Mouse (Mus musculus): Measurements from ENCODE around the gene Stk10. TPM values are rescaled to one million over a fixed set of nuclear protein-coding genes. Genes with fewer than 3 reads are reported as not detected.

Gene Stk10
- polyA plus RNA-seq, 1 experiment from 2014 or later = 4.1 TPM

GRCm38 (mm10) chr11:32585996-32586395 lies 52.9 kb downstream of the Stk10 start:
- Histone ChIP-seq H3K36me3 (no peaks in the 10 kb centered on the region), H3K4me3 (no peak overlapping the region), H3K9me3 (no peaks in the 10 kb centered on the region), H3K4me2 (replicated peaks) (no peak overlapping the region), H3K27me3 (replicated peaks) (no peaks in the 10 kb centered on the region), H3K27ac (no peak overlapping the region), H3K9ac (no peak overlapping the region), H3K4me1 (0 out of 2 replicates have a peak, but pooled peaks cover 4% of the 10 kb centered on the region)
- no peak for ATAC-seq (ENCODE audit: low FRiP score, low read depth)
- 76% methylated on average over 6 of the region's 6 CpGs for WGBS

GRCm38 (mm10) chr11:32587191-32588089 lies 54.3 kb downstream of the Stk10 start:
- Histone ChIP-seq H3K27ac (no peak overlapping the region), H3K4me3 (no peak overlapping the region), H3K9me3 (no peaks in the 10 kb centered on the region), H3K36me3 (no peaks in the 10 kb centered on the region), H3K4me2 (replicated peaks) (no peak overlapping the region), H3K4me1 (0 out of 2 replicates have a peak, but pooled peaks cover 4% of the 10 kb centered on the region), H3K9ac (peak overlapping the region; percentile 42; the same call in 1 of the 2 replicates), H3K27me3 (replicated peaks) (no peaks in the 10 kb centered on the region)
- ATAC-seq (ENCODE audit: low FRiP score, low read depth) = no peak
- 78% methylated on average over 17 of the region's 17 CpGs for WGBS

- ATAC-seq (ENCODE audit: low FRiP score, low read depth) = peak; percentile 54
- no peaks in the 10 kb centered on the region for H3K27me3 ChIP-seq (replicated peaks)
- 35% methylated on average over 15 of the region's 15 CpGs for WGBS
- H3K9ac ChIP-seq = peak overlapping the region; percentile 42; the same call in 1 of the 2 replicates
- H3K4me2 ChIP-seq (replicated peaks) = no peak overlapping the region
- H3K4me3 ChIP-seq = no peak overlapping the region
- no peak overlapping the region for H3K27ac ChIP-seq
- no peaks in the 10 kb centered on the region for H3K9me3 ChIP-seq
- H3K36me3 ChIP-seq = no peaks in the 10 kb centered on the region
- 0 out of 2 replicates have a peak, but pooled peaks cover 4% of the 10 kb centered on the region for H3K4me1 ChIP-seq
Measured at GRCm38 (mm10) chr11:32588090-32588891, 55.2 kb downstream of the Stk10 start.

- no peak overlapping the region for H3K27ac ChIP-seq
- H3K4me1 ChIP-seq = 0 out of 2 replicates have a peak, but pooled peaks cover 4% of the 10 kb centered on the region
- peak; percentile 56 for ATAC-seq (ENCODE audit: low FRiP score, low read depth)
- WGBS = 83% methylated on average over 11 of the region's 11 CpGs
- no peaks in the 10 kb centered on the region for H3K27me3 ChIP-seq (replicated peaks)
- no peak overlapping the region for H3K9ac ChIP-seq
- no peaks in the 10 kb centered on the region for H3K36me3 ChIP-seq
- H3K9me3 ChIP-seq = no peaks in the 10 kb centered on the region
- H3K4me3 ChIP-seq = no peak overlapping the region
- H3K4me2 ChIP-seq (replicated peaks) = no peak overlapping the region
Measured at GRCm38 (mm10) chr11:32588892-32589172, 55.7 kb downstream of the Stk10 start.

- H3K27ac ChIP-seq = no peak overlapping the region
- H3K9me3 ChIP-seq = no peaks in the 10 kb centered on the region
- H3K4me1 ChIP-seq = 0 out of 2 replicates have a peak, but pooled peaks cover 4% of the 10 kb centered on the region
- ATAC-seq (ENCODE audit: low FRiP score, low read depth) = no peak
- 94% methylated on average over 12 of the region's 12 CpGs for WGBS
- no peak overlapping the region for H3K4me3 ChIP-seq
- H3K9ac ChIP-seq = no peak overlapping the region
- no peaks in the 10 kb centered on the region for H3K27me3 ChIP-seq (replicated peaks)
- H3K4me2 ChIP-seq (replicated peaks) = no peak overlapping the region
- no peaks in the 10 kb centered on the region for H3K36me3 ChIP-seq
Measured at GRCm38 (mm10) chr11:32589201-32589600, 56.1 kb downstream of the Stk10 start.

- Histone ChIP-seq H3K9ac (no peak overlapping the region), H3K4me1 (0 out of 2 replicates have a peak, but pooled peaks cover 4% of the 10 kb centered on the region), H3K4me3 (no peak overlapping the region), H3K27me3 (replicated peaks) (no peaks in the 10 kb centered on the region), H3K27ac (no peak overlapping the region), H3K4me2 (replicated peaks) (no peak overlapping the region), H3K9me3 (no peaks in the 10 kb centered on the region), H3K36me3 (no peaks in the 10 kb centered on the region)
- no peak for ATAC-seq (ENCODE audit: low FRiP score, low read depth)
- WGBS = 95% methylated on average over 8 of the region's 8 CpGs
Measured at GRCm38 (mm10) chr11:32589791-32590190, 56.7 kb downstream of the Stk10 start.

GRCm38 (mm10) chr11:32590205-32590604 lies 57.1 kb downstream of the Stk10 start:
- ATAC-seq (ENCODE audit: low FRiP score, low read depth) = no peak
- no peaks in the 10 kb centered on the region for H3K27me3 ChIP-seq (replicated peaks)
- no peaks in the 10 kb centered on the region for H3K36me3 ChIP-seq
- H3K4me2 ChIP-seq (replicated peaks) = no peak overlapping the region
- no peak overlapping the region for H3K27ac ChIP-seq
- WGBS = 91% methylated on average over 6 of the region's 6 CpGs
- H3K4me3 ChIP-seq = no peak overlapping the region
- 0 out of 2 replicates have a peak, but pooled peaks cover 4% of the 10 kb centered on the region for H3K4me1 ChIP-seq
- H3K9ac ChIP-seq = no peak overlapping the region
- H3K9me3 ChIP-seq = no peaks in the 10 kb centered on the region

GRCm38 (mm10) chr11:32591921-32592850 lies 59.1 kb downstream of the Stk10 start:
- no peaks in the 10 kb centered on the region; the same call in 1 of the 2 replicates for H3K36me3 ChIP-seq
- 67% methylated on average over 12 of the region's 12 CpGs for WGBS
- no peaks in the 10 kb centered on the region for H3K9me3 ChIP-seq
- no peak for ATAC-seq (ENCODE audit: low FRiP score, low read depth)
- no peak overlapping the region for H3K9ac ChIP-seq
- H3K4me1 ChIP-seq = 0 out of 2 replicates have a peak, but pooled peaks cover 4% of the 10 kb centered on the region
- no peak overlapping the region for H3K4me2 ChIP-seq (replicated peaks)
- H3K27me3 ChIP-seq (replicated peaks) = no peaks in the 10 kb centered on the region
- H3K27ac ChIP-seq = no peak overlapping the region
- H3K4me3 ChIP-seq = no peak overlapping the region

- no peak overlapping the region for H3K27ac ChIP-seq
- H3K36me3 ChIP-seq = no peaks in the 10 kb centered on the region; the same call in 1 of the 2 replicates
- 87% methylated on average over 7 of the region's 7 CpGs for WGBS
- 0 out of 2 replicates have a peak, but pooled peaks cover under 1% of the 10 kb centered on the region for H3K4me1 ChIP-seq
- H3K9me3 ChIP-seq = no peaks in the 10 kb centered on the region
- H3K4me3 ChIP-seq = no peak overlapping the region
- no peak overlapping the region for H3K9ac ChIP-seq
- no peak for ATAC-seq (ENCODE audit: low FRiP score, low read depth)
- no peak overlapping the region for H3K4me2 ChIP-seq (replicated peaks)
- H3K27me3 ChIP-seq (replicated peaks) = no peaks in the 10 kb centered on the region
Measured at GRCm38 (mm10) chr11:32593081-32593480, 60.0 kb downstream of the Stk10 start.

- no peak for ATAC-seq (ENCODE audit: low FRiP score, low read depth)
- Histone ChIP-seq H3K36me3 (no peaks in the 10 kb centered on the region; the same call in 1 of the 2 replicates), H3K4me2 (replicated peaks) (no peak overlapping the region), H3K4me3 (no peak overlapping the region), H3K9ac (no peak overlapping the region), H3K4me1 (no peaks in the 10 kb centered on the region), H3K27me3 (replicated peaks) (no peaks in the 10 kb centered on the region), H3K27ac (no peak overlapping the region), H3K9me3 (no peaks in the 10 kb centered on the region)
- WGBS = 94% methylated on average over 4 of the region's 4 CpGs
Measured at GRCm38 (mm10) chr11:32594122-32594521, 61.0 kb downstream of the Stk10 start.

- H3K4me3 ChIP-seq = no peak overlapping the region
- H3K4me2 ChIP-seq (replicated peaks) = no peak overlapping the region
- H3K36me3 ChIP-seq = peaks cover 12% of the 10 kb centered on the region; the same call in 1 of the 2 replicates
- WGBS = 92% methylated on average over 6 of the region's 6 CpGs
- H3K27ac ChIP-seq = no peak overlapping the region
- no peak for ATAC-seq (ENCODE audit: low FRiP score, low read depth)
- H3K9ac ChIP-seq = no peak overlapping the region
- H3K27me3 ChIP-seq (replicated peaks) = no peaks in the 10 kb centered on the region
- no peaks in the 10 kb centered on the region for H3K9me3 ChIP-seq
- 0 out of 2 replicates have a peak, but pooled peaks cover 11% of the 10 kb centered on the region for H3K4me1 ChIP-seq
Measured at GRCm38 (mm10) chr11:32600371-32600770, 67.3 kb downstream of the Stk10 start.
